Mouse (Mus musculus) adrenal gland, postnatal 4 days (tissue): ENCODE data around the gene Kcnt1. TPM values are rescaled to one million over a fixed set of nuclear protein-coding genes. Genes with fewer than 3 reads are reported as not detected.
A peak's percentile ranks its signal among the peaks of the same experiment; 100 is the strongest.
"Not testable (repeated sequence)": the region's sequence is repeated elsewhere in the genome, so short reads cannot be mapped to it uniquely, and the experiment has no call there.

Source experiments
- DNase-seq, 2 experiments: peaks; one replicate each; pipeline ENCODE4 v3.0.0; 2021 to 2022; ENCODE audit warnings: low spot score in 2 of 2, mixed read lengths in 2 of 2
- long read RNA-seq, 2 experiments: library from polyadenylated mRNA; stranded (forward); transcript quantifications; one replicate each; pipeline ENCODE4 v2.0.0; 2021
- total RNA-seq, 2 experiments: library from RNA; stranded (reverse); gene quantifications; 2 replicates each; pipeline ENCODE4 v1.2.3; 2021

The Kcnt1 gene
- total RNA-seq, result 10 to 100 TPM; 12.2 to 12.9 TPM
- long read RNA-seq, experiment 1, partial matches to known transcripts, result 0 of 3 reads
- long read RNA-seq, experiment 1, other reads (novel, unspliced or antisense), result 3 of 3 reads
- long read RNA-seq, experiment 2, partial matches to known transcripts, result 1 of 3 reads
- long read RNA-seq, experiment 2, other reads (novel, unspliced or antisense), result 2 of 3 reads

DNA sequence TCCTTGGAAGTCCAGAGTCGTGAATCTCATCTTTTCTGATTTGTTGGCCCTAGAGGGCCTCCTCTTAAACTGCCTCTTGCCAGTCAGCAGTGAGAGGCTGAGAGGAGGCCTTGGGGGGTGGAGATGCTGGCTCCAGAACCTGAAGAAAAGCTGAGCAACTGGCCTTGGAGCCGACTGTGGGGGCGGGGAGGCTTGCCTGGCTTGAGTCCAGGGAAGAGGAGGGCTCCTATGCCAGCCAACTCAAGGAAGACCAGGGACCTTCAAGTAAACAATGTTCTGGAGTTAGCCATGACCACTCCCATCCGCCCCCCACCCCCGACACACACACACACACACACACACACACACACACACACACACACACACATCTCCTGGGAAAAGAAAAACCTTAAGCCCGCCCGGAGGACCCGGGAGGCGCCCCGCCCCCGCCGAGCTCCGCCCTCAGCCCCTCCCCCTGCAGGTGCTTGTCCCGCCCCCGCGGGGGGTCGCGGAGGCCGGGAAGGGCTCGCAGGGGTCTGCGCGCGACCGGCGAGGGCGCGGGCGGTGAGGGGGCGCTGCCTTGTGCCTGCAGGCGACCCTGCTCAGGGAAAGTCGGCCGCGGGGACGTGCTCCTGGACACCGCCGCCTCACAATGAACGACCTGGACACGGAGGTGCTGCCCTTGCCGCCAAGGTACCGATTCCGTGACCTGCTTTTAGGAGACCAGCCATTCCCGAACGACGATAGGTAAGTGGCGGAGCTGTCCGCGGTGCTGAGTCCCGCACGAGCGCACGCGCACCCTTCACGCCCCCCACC is at the start of gene Kcnt1:
Gene Kcnt1 (plus strand): TSS at position 398 of the 795 bp plus-strand sequence.
- no peak for DNase-seq

DNA sequence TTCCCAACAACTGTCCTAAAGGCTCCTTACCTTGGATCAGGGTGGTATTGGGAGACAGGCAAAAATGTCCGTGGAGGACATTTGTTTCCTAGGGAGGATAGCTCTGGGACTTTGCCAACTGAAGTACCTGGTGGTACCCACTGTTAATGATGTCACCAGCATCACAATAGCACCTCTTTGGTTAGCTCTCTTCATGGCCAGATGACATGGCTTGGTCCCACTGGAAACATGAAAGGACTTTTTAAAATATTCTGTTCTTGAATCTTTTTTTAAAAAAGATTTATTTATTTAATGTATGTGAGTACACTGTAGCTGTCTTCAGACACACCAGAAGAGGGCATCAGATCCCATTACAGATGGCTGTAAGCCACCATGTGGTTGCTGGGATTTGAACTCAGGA is 47.8 kb upstream of the Kcnt1 start, which contains the start of gene Glt6d1:
Gene Glt6d1 (minus strand): TSS at position 101 of the 400 bp plus-strand sequence.
- DNase-seq, result not testable (repeated sequence)

DNA sequence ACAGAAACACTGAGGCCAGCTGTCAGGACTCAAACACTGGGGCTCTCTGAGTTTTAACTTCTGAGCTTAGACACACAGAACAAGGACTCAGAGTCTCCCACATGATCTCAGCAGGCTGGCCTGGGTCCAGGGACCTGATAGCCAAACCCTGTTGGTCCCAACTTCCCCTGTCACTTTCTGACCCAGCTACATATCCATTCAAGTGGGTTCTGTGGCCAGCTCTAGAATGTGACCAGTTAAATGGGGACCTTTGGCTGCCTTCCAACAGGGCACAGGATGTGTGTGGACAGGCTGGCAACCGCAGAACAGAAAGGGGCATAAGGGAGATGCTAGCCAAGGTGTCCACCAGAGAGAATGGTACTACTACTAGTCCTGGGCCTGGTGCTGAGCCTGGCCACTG is 40.7 kb upstream of the Kcnt1 start, which contains the start of gene Lcn9:
Gene Lcn9 (plus strand): TSS at position 348 of the 400 bp plus-strand sequence.
- no peak for DNase-seq

DNA sequence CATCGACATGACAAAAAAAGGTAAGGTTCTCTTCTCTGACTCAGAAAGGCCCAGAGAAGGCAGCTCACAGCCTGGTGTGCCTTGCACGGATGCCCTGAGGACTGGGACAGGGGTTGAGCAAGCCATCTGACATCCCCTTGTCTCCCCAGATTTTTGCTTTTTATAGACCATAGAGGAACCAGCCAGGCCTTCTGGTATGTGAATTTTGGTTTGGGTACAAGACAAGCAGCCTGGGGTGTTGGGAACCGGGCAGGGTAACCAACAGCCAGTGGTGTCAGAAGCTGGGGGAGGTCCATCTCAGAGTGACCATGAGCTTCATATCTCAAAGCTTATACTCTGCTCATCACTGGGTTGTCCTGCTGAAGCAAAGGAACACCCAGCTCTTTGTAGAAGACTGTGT is 38.8 kb upstream of the Kcnt1 start:
- DNase-seq, result no peak

DNA sequence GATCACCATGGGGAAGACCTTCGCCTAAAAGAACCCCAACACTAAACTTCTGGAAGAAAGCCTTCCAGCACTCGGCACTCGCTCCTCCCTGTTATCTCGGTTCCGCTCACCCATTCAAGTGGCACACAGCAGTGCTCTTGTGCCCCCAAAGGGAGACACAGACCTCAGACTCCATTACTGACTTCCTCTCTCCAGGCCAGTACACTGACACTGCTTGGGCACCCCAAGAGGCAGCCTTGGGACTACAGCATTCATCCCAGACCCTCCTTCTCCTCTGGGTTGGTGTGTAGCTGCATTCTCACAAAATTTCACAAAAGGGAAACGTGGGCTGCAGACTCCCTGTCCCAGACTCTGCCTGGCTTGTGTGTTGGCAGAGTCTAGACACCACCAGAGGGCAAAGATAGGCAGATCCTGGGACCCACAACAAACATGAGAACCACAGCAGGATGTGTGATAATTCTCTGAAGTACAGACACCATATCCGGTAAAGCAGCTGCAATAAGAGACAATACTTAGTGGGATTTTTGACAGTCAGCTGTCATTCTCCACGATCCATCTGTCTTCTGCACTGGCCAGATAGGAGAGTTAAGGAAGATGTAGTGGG is 35.1 kb upstream of the Kcnt1 start:
- no peak for DNase-seq

DNA sequence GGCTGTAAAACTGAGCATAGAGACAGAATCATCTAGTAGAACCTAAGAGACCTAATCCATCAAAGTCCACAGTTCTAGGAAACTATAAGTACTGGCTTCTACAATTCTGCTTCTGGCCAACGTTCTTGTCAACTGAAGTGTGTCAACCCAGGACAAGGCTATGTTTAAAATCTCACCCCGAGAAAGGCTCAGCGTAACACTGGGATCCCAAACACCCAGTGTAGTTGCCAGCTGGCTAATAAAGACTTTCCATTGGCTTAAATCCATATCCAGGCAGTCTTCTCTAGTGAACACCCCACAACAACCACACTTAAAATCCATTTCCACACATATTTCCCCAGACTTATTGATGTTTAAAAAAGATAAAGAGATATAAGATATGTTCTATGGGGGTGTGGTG is 32.7 kb upstream of the Kcnt1 start:
- DNase-seq, result no peak

DNA sequence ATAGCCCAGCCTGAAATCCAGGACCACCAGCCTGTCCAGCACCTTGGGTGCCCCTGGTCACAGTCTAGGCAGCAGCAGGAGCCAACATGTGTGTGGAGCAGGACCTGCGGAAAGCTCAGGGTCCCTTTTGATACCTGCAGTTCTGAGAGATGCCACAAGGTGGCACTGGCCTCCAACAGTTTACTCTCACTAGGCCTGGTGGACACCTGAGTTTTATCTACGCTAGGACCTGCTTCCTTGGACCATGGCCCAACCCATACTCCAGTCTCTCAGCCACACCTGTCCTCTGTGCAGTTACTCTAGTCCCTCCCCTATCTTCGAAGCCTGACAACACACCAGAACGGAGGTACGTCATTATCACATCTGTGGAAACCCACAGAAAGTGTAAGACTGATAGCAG is 27.2 kb upstream of the Kcnt1 start:
- peak; percentile 53 to 56 for DNase-seq

DNA sequence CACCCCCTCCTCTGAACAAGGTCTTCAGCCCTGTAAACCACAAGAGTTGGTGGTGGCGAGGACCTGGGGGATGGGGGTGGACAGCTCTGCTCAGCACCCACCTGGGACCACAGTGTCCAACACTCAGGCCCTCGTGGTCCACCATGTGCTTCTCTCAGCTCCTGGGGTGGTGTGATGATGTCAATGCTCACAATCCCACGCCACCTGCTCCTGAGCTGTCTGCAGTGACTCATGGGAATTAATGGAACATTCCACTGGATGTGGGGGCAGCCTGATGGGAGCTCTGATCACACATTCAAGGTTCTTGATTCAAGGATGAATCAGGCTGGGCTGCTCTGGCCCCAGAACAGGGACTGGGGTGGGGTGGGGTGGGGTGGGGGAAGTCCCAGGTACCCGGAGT is 21.4 kb upstream of the Kcnt1 start:
- no peak for DNase-seq

DNA sequence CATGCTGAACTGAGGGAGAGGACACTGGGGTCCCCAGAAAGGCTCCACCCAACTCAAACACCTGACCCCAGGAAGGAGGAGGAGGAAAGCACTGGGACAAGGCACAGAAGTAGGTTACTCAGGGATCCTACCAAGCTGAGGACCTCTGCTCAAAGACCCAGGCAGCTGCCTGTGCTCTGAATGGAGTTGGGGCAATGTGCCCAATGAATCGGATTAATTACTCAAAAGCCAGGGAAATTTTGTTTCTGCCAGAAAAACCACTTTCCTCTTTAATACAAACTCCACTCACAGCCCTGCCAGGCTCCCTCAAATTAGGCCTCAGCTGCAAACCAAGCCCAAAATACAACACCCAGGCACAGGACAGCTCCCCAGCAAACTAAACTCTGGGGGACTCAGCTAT is 20.8 kb upstream of the Kcnt1 start:
- DNase-seq, result no peak

DNA sequence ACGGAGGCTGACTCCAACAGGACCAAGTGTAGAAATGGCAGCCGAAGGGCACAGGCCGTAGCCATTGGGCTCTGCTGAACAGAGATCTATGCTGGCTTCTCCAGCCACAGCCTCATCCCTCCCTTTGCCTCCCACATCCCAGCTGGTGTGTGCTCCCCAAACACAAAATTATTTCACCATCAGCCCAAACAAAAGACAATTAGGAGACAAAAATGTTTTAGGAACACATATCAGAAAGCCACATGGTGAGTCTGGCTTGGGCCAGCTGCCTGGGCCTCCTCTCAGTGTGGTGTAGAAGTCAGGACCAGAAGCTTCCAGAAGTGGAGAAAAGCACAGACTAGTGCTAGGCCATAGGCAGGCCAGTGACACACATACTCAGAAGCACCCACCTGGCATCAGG is 19.4 kb upstream of the Kcnt1 start:
- DNase-seq, result no peak

DNA sequence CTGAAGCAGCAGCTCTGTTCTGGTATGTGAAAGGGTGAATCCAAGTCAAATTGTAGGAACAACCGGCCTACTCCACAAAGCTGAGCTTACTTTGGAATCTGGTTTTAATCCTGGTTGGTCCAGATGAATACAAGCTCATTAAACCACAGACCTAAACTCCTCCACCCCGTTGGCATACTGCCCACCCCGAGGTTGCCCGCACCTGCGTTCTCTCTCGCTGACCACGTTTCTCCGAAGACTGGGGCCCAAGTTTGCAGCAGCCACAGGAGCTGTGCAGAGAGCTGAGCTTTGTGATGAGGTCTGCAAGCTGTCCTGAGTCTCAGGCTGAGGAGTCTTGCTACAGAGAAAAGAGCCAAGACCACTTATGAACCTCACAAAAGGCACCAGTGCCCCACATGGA is 17.0 kb upstream of the Kcnt1 start:
- no peak for DNase-seq

DNA sequence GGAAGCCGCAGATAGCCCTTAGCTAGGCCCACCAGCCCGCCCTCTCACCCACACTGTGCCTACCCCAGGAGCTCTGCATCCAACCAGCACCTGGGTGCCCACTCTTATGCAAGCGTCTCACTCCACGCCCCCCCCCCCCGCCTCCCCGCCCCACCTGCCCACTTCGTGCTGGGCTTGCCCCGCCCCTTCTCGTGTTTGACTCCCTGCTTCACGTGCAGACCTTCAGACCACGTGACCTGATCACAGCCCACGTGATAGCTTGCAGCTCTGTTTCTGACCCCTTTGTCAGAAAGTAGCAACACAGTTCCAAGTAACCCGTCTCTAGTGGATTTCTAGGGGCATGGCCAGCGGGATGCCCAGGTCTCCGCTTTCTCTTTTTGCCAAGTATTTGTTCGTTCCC is 16.3 kb upstream of the Kcnt1 start, which contains the start of gene Sohlh1:
Gene Sohlh1 (minus strand): TSS at position 23 of the 400 bp plus-strand sequence.
- no peak for DNase-seq

DNA sequence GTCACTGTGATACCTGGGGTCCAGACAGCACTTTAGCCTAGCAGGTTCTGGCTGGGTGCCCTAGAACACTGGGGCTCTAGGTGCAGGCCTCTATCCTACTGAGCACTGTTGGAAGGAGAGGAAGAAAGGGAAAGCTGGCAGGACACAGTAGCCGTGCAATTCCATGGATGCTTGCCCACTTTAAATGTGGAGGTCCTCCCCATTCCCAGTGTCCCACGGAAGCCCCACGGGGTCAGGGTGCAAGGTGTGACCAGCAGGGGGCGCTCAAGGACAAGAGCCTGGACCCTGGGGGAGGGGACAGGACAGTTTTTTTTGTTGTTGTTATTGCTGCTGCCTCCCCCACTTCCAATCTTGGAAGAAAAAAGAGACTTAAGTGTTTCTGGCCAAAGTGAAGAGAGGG is 13.2 kb upstream of the Kcnt1 start:
- peak in 1 of 2 experiments; percentile 38 for DNase-seq

DNA sequence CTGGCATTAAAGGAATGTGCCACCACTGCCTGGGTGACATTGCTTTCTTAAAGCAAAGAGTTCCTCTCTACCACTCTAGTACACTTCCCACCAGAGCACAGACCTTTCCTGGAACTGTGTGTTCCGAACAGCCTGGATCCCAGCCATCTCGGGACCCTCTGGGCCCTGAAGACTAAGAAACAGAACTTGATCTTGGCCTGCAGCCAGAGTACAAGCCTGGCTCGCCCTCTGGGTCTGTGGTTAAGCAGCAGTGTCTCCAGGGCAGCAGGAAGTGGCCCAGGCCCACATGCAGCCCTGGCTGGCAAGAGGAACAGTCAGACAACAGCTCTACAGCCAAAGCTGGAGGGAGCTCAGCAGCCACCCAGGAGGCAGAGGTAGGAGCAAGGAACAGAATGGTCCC is 10.9 kb upstream of the Kcnt1 start:
- DNase-seq, result no peak

DNA sequence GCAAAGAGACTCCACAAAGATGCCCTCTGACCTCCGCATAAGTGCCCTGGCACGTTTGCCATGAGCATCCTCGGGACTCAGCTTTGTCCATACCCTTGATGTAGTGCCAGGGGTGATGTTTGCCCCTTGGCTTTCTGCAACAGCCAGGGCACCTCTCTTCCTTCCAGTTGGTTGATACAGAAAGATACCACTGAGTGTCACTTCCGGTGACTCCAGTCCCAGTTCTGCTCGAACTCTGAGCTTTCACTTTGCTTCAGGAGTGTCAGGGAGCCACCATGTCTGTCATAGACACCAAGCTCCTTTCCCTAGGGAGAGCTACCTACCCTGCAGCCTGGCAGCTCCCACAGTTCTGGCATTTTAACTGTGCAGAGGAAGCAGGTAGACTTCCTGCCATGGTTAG is 9.5 kb upstream of the Kcnt1 start:
- no peak for DNase-seq

DNA sequence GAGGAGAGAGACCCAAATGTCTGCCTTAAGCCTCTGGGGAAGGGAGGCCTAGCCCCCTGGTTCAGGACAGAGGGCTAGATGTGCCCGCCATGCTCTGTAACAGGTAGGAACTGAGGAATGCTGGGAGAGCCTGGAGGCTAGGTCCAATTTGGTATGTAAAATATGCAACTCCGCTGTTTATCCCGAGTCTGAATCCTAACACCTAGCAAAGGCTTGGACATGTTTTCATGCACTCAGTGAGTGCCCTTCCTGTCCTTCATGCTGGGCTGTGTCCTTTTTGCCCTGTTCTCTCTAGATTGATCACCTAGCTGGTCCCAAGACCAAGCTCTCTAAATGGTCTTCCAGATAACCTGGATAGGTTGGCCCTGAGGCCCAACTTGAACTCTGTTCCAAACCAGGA is 3.6 kb upstream of the Kcnt1 start:
- DNase-seq, result no peak

DNA sequence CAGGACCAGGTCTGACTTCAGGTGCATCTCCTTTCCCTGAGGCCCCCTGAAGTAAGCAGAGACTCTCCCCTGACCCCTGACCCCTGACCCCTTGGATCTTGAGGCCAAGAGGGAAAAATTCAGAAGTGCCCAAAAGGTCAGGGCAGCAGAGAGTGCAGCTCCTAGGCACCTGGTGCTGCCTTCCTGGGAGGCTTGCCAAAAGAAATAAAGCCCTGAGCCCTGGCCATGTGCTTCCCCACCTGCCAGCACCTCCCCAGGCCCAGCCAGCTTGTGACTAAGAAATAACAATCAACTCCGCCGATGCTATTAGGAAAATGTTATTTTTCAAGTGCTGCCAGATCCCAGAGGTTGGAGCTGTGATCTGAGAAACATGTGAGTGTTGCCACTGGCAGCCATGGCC is 1.5 kb upstream of the Kcnt1 start:
- no peak for DNase-seq

DNA sequence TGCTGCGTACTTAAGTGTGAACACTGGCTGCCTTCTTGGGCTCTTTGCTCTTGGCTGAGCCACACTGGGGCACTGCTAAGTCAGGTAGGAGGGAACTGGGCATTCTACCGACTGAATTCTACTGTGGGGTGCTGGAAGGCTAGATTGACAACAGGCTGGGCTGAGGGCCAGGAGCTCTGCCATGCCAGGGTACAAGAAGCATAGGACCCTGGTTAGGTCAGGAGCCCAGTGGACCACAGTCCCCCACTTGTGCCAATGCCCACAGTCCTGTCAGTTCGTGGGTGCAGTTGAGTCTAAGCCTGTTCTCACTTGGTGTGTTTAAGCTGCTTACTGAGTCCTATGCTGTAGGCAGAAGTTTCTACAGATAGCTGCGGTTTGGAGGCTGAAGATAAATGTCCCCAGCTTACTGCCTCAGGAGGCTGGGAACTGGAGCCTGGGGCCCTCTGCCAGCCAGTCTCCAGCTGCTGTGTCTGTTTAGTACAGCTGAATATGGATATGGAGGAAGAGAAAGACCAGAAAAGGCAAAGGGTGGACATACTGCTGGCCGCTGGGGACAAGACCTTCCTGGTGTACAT is 751 bp upstream of the Kcnt1 start:
- DNase-seq, result no peak

DNA sequence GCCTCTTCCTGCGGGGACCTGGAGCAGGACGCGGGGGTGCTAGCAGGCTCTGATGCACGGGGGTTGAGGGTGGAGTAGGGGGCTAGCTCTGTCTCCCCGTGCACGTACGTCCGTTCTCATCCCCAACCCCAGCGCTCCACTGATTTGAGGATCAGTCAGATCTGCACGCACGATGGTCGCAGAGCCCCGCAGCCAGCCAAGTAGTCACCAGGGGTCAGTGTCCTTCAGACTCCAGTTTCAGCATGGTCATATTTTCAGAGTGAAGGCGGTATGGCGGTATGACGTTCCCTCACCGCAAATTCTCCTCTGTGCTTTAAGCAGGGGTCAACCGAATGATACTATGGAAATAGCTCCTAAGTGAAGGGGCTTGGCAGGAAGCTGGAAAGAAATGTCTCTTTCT is 696 bp downstream of the Kcnt1 start:
- no peak for DNase-seq

DNA sequence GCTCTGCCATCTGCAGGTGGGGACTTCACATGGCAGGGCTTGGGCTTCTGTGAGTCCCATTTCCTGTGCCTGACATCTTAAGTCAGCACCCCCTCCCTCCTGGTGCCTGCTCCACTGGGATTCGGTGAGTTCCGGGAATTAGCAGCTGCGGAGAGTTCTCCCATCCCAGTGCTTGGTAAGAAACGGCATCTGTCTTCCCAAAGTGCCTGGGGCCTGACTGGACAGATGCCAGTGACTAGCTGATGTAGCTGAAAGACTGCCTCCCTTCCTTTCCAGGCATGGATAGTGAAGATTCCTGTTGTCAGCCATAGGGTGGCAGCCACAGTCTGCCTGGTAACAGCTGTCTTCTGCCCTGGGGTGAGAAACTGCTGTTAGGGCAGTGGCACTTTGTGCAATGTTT is 1.9 kb downstream of the Kcnt1 start:
- DNase-seq, result no peak

DNA sequence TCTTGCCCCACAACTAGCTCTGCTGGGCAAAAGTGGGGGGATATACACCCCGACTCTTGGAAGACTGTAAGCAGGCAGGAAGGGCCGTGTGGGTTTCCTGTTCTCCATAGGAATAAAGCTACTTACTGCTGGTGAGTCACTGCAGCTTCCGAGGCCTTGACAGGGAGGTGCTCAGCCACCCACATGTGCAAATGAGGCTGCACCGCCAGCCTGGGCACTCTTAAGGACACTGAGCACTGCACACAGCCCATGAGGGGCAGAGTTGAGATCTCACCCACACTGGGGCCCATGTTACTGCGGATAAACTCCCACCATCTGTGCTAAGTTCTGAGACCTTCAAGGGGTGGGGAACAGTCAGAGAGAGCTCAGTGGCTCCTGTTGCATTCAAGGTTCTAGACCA is 3.1 kb downstream of the Kcnt1 start:
- no peak for DNase-seq

DNA sequence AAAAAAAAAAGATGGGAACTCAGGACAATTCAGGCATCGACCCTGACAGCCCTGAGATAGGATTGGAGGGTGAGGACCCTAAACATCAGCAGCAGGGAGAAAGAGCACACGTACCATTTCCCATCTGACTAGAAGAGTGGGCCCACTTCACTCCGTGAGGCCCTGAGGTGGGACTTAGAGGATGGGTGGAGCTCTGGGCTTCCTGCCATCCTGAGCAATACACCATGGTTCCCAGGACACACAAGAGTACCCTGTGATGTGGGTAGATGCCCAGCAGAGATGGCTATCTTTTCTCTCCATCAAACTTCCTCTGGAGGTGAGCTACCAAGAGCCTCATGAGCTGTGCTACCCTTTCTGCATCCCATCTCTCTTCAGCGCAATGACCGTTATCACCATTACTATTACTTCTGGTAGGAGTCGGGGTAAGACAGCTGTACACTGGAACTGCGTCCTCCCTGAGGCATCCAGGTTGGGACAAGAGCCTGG is 13.8 kb downstream of the Kcnt1 start:
- DNase-seq, result no peak
